Mouse (Mus musculus) heart, adult 2 months (tissue): ENCODE data around the gene Slc39a13. TPM values are rescaled to one million over a fixed set of nuclear protein-coding genes. Genes with fewer than 3 reads are reported as not detected.
A peak's percentile ranks its signal among the peaks of the same experiment; 100 is the strongest.

Experiments used
- DNase-seq, 2 experiments: peaks; one replicate each; pipeline ENCODE4 v3.0.0; 2021
- H3K27ac ChIP-seq: fragments of 200-600 bp; 2 replicates; pipeline ENCODE4 v1.8.1; 2022
- H3K27me3 ChIP-seq: fragments of 200-500 bp; 2 replicates; pipeline ENCODE4 v1.6.1; 2012; ENCODE audit warnings: mild to moderate bottlenecking, low read length, inconsistent platforms, mixed read lengths; ENCODE audit not compliant: control insufficient read depth, insufficient read depth
- H3K36me3 ChIP-seq: fragments of 200-500 bp; 2 replicates; pipeline ENCODE4 v1.6.1; 2012; ENCODE audit warnings: low read length, inconsistent platforms; ENCODE audit not compliant: control insufficient read depth, insufficient read depth
- H3K4me1 ChIP-seq: fragments of 200-500 bp; 2 replicates; pipeline ENCODE4 v1.6.1; 2011; ENCODE audit warnings: low read length; ENCODE audit not compliant: control insufficient read depth, insufficient read depth
- H3K4me3 ChIP-seq: fragments of 200-600 bp; 2 replicates; pipeline ENCODE4 v1.8.1; 2022
- H3K79me2 ChIP-seq: fragments of 200-500 bp; replicated peaks from 2 replicates; pipeline ENCODE4 v1.6.1; 2012; ENCODE audit warnings: mild to moderate bottlenecking, inconsistent platforms, low read length, moderate library complexity, mixed read lengths; ENCODE audit not compliant: control insufficient read depth, insufficient read depth
- H3K9ac ChIP-seq: fragments of 200-500 bp; 2 replicates; pipeline ENCODE4 v1.6.1; 2012; ENCODE audit warnings: low read depth, mild to moderate bottlenecking, control low read depth, inconsistent platforms, low read length, mixed read lengths
- CTCF ChIP-seq: fragments of 200-600 bp; IDR thresholded peaks from 2 replicates; pipeline ENCODE4 v1.8.1; 2022; ENCODE audit warnings: antibody characterized with exemption, mild to moderate bottlenecking, moderate library complexity
- EP300 ChIP-seq: fragments of 200-500 bp; IDR thresholded peaks from 2 replicates; pipeline ENCODE4 v1.6.1; 2011; ENCODE audit warnings: low read depth, low read length, control low read depth; ENCODE audit not compliant: insufficient read depth
- POLR2A ChIP-seq: fragments of 200-500 bp; IDR thresholded peaks from 2 replicates; pipeline ENCODE4 v1.6.1; 2011; ENCODE audit warnings: mild to moderate bottlenecking, low read depth, low read length, control low read depth; ENCODE audit not compliant: insufficient read depth
- WGBS: fragments of 180-500 bp; shearing (Covaris S2); methylation state at CpG from one replicate; pipeline ENCODE4 v1.1.7; 2018; 5-methylcytosine and 5-hydroxymethylcytosine counted together
- intact Hi-C: fragments of 180-260 bp; cut with DNase I; formaldehyde crosslinking; loops from one replicate; pipeline ENCODE4 v1.15.1; 2025
- polyA plus RNA-seq: library from polyadenylated mRNA; depleted of rRNA; stranded (reverse); fragments of >200 nt; gene quantifications from 2 replicates; pipeline ENCODE4 v1.2.3, GENCODE M21; 2012
- total RNA-seq, 2 experiments: library from RNA; stranded (reverse); gene quantifications; 2 replicates each; pipeline ENCODE4 v1.2.3; 2021

The Slc39a13 gene
- total and polyA plus RNA-seq, 3 experiments = 21.1 to 57.3 (median 22.3) TPM

- no peak for TF ChIP-seq EP300
- TF ChIP-seq CTCF = no peak
- Histone ChIP-seq H3K79me2 (no peaks in the 10 kb centered on the region), H3K27ac (peak overlapping the region; percentile 31; the same call in 1 of the 2 replicates), H3K27me3 (no peaks in the 10 kb centered on the region), H3K36me3 (no peaks in the 10 kb centered on the region), H3K9ac (peak overlapping the region; percentile 51), H3K4me3 (no peak overlapping the region), H3K4me1 (no peaks in the 10 kb centered on the region)
- intact Hi-C loops = no loop called here
- 70% methylated on average over 10 of the region's 10 CpGs for WGBS
- DNase-seq = no peak
Measured at GRCm38 (mm10) chr2:91097015-91097414, 26.8 kb upstream of the Slc39a13 start.

DNA sequence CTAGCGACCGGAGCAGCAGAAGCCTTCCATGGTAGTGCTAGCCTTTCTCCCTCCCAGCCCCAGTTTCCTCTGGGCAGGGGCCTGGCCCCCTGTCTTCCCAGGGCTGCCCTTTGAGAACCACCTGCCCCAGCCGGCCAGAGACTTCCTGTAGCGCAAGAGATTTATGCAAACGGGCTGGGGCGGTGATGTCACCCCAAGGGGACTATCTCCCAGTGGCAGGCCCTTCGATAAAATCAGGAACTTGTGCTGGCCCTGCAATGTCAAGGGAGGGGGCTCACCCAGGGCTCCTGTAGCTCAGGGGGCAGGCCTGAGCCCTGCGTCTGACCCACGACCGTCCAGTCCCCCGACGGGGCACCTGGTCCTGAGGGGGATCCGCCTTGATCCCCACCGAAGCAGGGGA is 26.3 kb upstream of the Slc39a13 start:
- peak overlapping the region; percentile 51 for H3K9ac ChIP-seq
- H3K27me3 ChIP-seq = no peaks in the 10 kb centered on the region
- TF ChIP-seq CTCF (no peak), POLR2A (0 out of 2 replicates have a peak, but pooled peaks have one; percentile 27), EP300 (no peak)
- DNase-seq = peak in 1 of 2 experiments; percentile 81
- 69% methylated on average over 14 of the region's 14 CpGs for whole genome bisulfite sequencing
- no peaks in the 10 kb centered on the region for H3K36me3 ChIP-seq
- no peak overlapping the region for H3K4me3 ChIP-seq
- peak overlapping the region; percentile 31; the same call in 1 of the 2 replicates for H3K27ac ChIP-seq
- H3K4me1 ChIP-seq = no peaks in the 10 kb centered on the region
- intact Hi-C loops = no loop called here
- H3K79me2 ChIP-seq = no peaks in the 10 kb centered on the region

- no peak for DNase-seq
- intact Hi-C loops = no loop called here
- no peaks in the 10 kb centered on the region for H3K79me2 ChIP-seq
- H3K4me1 ChIP-seq = no peaks in the 10 kb centered on the region
- no peak overlapping the region for H3K4me3 ChIP-seq
- H3K9ac ChIP-seq = no peak overlapping the region
- H3K27ac ChIP-seq = no peak overlapping the region
- H3K36me3 ChIP-seq = no peaks in the 10 kb centered on the region
- WGBS = 75% methylated on average over 6 of the region's 6 CpGs
- TF ChIP-seq POLR2A (no peak), CTCF (no peak), EP300 (no peak)
- no peaks in the 10 kb centered on the region for H3K27me3 ChIP-seq
Measured at GRCm38 (mm10) chr2:91090827-91091226, 20.6 kb upstream of the Slc39a13 start.

- Histone ChIP-seq H3K79me2 (no peaks in the 10 kb centered on the region), H3K27ac (no peak overlapping the region), H3K27me3 (no peaks in the 10 kb centered on the region), H3K9ac (no peak overlapping the region), H3K36me3 (no peaks in the 10 kb centered on the region), H3K4me3 (no peak overlapping the region), H3K4me1 (no peaks in the 10 kb centered on the region)
- 48% methylated on average over 6 of the region's 6 CpGs for WGBS
- TF ChIP-seq POLR2A = no peak
- no peak for TF ChIP-seq CTCF
- no peak for TF ChIP-seq EP300
- no peak for DNase-seq
- intact Hi-C loops = no loop called here
Measured at GRCm38 (mm10) chr2:91090208-91090607, 20.0 kb upstream of the Slc39a13 start.

DNA sequence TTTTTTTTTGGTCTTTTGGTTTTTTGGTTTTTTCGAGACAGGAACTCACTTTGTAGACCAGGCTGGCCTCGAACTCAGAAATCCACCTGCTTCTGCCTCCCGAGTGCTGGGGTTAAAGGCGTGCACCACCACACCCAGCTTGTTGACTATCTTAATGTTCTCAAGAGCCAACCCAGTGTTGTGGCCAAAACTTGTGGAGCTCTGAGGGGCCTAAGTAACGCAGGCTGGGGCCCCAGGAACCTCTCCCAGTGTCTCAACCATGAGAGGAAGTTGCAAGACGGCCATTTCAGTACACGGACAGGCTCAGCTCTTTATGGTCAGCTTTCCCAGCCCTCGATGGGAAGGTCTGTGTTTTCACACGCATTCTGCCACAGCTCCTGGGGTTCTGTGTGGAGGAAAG is 18.8 kb upstream of the Slc39a13 start:
- no peaks in the 10 kb centered on the region for H3K79me2 ChIP-seq
- TF ChIP-seq EP300 (no peak), POLR2A (no peak), CTCF (no peak)
- intact Hi-C loops = no loop called here

DNA sequence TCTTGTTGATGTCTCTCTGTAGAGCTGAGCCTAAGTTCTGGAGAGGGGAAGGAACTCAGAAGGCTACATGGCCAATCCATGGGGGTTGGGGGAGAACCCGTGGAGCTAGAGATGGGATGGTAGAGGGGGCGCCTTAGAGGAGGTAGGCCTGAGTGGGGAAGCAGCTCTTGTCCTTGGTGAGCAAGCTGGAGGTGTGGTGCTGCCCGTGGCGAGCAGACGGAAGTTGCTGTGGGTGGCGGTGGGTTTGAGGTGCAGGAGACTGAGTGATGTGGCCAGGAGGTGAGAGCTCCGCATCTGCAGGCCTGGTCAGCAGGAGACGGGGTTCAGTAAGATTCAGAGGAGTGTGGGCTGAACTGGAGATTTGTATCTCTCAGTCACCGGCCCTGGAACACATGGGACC is 17.2 kb upstream of the Slc39a13 start:
- whole genome bisulfite sequencing = 79% methylated on average over 9 of the region's 9 CpGs
- Histone ChIP-seq H3K36me3 (no peaks in the 10 kb centered on the region), H3K27me3 (no peaks in the 10 kb centered on the region), H3K9ac (no peak overlapping the region), H3K4me3 (no peak overlapping the region), H3K4me1 (no peaks in the 10 kb centered on the region), H3K79me2 (no peaks in the 10 kb centered on the region), H3K27ac (no peak overlapping the region)
- TF ChIP-seq EP300 = no peak
- TF ChIP-seq POLR2A = no peak
- TF ChIP-seq CTCF = no peak
- intact Hi-C loops = no loop called here
- no peak for DNase-seq

More for the DNA sequence above, 18.8 kb upstream of the Slc39a13 start:
- WGBS = 75% methylated on average over 9 of the region's 9 CpGs
- no peak overlapping the region for H3K27ac ChIP-seq
- H3K4me3 ChIP-seq = no peak overlapping the region
- no peaks in the 10 kb centered on the region for H3K36me3 ChIP-seq
- no peaks in the 10 kb centered on the region for H3K27me3 ChIP-seq
- H3K4me1 ChIP-seq = no peaks in the 10 kb centered on the region
- DNase-seq = no peak
- H3K9ac ChIP-seq = no peak overlapping the region
